ENCODE assay signal across 9 mouse cellular contexts in genomic region chr14:22813389-22813788, GRCm38 (mm10).
DNase-seq lines count a peak whose midpoint lies in the region; TF ChIP-seq lines count a peak whose summit lies in the region.
"Had no signal": no experiment of that assay in that cellular context is flagged by ENCODE, and none has a peak within 500 bp of the region (broad histone marks: within the 10 kb centered on the region; RNA-seq: fewer than 3 reads in every experiment).

No protein-coding gene starts in this region.

- no peak for TF ChIP-seq POLR2A in heart, adult 2 months (IDR thresholded peaks at IDR 0.05; ENCODE audit: insufficient read depth, low read depth, low read length)

- peak; percentile 42 to 45 for DNase-seq in heart, adult 2 months
- no peak for DNase-seq in heart, postnatal 14 days
- peak; percentile 19 for DNase-seq in R1 (ENCODE audit: low read depth, low spot score)
- DNase-seq in heart, postnatal 4 days, result peak; percentile 17
- peak; percentile 27 to 46 for DNase-seq in lung, postnatal 4 days
- DNase-seq in left cerebral cortex, adult 8-10 months (ENCODE audit: low spot score in 2 of 2), result no peak
- no peak for DNase-seq in spleen, postnatal 14 days (ENCODE audit: low spot score in 2 of 2)
- no peak for DNase-seq in left cerebral cortex, postnatal 4 days

- H3K9ac ChIP-seq in heart, adult 2 months (ENCODE audit: low read depth, low read length), result no peak overlapping the region

- H3K4me3 ChIP-seq in heart, adult 2 months, result no peak overlapping the region
- H3K4me3 ChIP-seq: megakaryocyte, embryonic 14.5 days had no signal

- intact Hi-C loops in heart, adult 2 months (cut with DNase I), result loop anchor here (10.0 kb wide), 3 partner anchors 59 to 239 kb away; no protein-coding TSS in a partner anchor
- intact Hi-C loops in heart, postnatal 14 days (cut with DNase I), result loop anchor here (10.0 kb wide), 3 partner anchors 231 to 829 kb away; partner anchors contain the start of gene Zfp503
- intact Hi-C loops in left cerebral cortex, postnatal 4 days (cut with DNase I), result loop anchor here (10.0 kb wide), 2 partner anchors 231 to 829 kb away; partner anchors contain the start of gene Zfp503

- H3K79me2 ChIP-seq in heart, adult 2 months (replicated peaks; ENCODE audit: control insufficient read depth, insufficient read depth, low read length), result no peaks in the 10 kb centered on the region

- H3K27ac ChIP-seq in heart, adult 2 months, result peak overlapping the region; percentile 31

- no peaks in the 10 kb centered on the region for H3K27me3 ChIP-seq in heart, adult 2 months (ENCODE audit: control insufficient read depth, insufficient read depth, low read length)
- H3K27me3 ChIP-seq: megakaryocyte, embryonic 14.5 days had no signal

- H3K4me1 ChIP-seq in heart, adult 2 months (ENCODE audit: control insufficient read depth, insufficient read depth, low read length), result peaks cover 22% of the 10 kb centered on the region

- no peak for TF ChIP-seq CTCF in heart, adult 2 months (IDR thresholded peaks at IDR 0.05)

- no peak for TF ChIP-seq EP300 in heart, adult 2 months (IDR thresholded peaks at IDR 0.05; ENCODE audit: insufficient read depth, low read depth, low read length)

- 45% methylated on average over 7 of the region's 7 CpGs for WGBS in heart, adult 2 months

- H3K36me3 ChIP-seq in heart, adult 2 months (ENCODE audit: control insufficient read depth, insufficient read depth, low read length), result peaks cover 2% of the 10 kb centered on the region; the same call in 1 of the 2 replicates

Comparison
In these comparisons a context has a peak if more than half of its experiments do, and no peak if none do; other contexts are left out.
1. DNase-seq: peak in heart, adult 2 months (2 of 2), R1 (single experiment), heart, postnatal 4 days (single experiment) and lung, postnatal 4 days (2 of 2); none in heart, postnatal 14 days (0 of 2), left cerebral cortex, adult 8-10 months (0 of 2), spleen, postnatal 14 days (0 of 2) and left cerebral cortex, postnatal 4 days (single experiment).